Mouse (Mus musculus): ENCODE measurements around the gene Psmg3. TPM values are rescaled to one million over a fixed set of nuclear protein-coding genes. Genes with fewer than 3 reads are reported as not detected.

Psmg3 gene
- total RNA-seq, 1 experiment from 2014 or later: 7.6 TPM

GRCm38 (mm10) chr5:139798168-139798900 is 28.4 kb downstream of the Psmg3 start:
- ATAC-seq (replicated peaks; ENCODE audit: insufficient number of reproducible peaks, low FRiP score, low TSS enrichment, poor library complexity, severe bottlenecking): no peak

GRCm38 (mm10) chr5:139797473-139798167 is 29.1 kb downstream of the Psmg3 start:
- ATAC-seq (replicated peaks; ENCODE audit: insufficient number of reproducible peaks, low FRiP score, low TSS enrichment, poor library complexity, severe bottlenecking): no peak

- ATAC-seq (replicated peaks; ENCODE audit: insufficient number of reproducible peaks, low FRiP score, low TSS enrichment, poor library complexity, severe bottlenecking): no peak
Observed at GRCm38 (mm10) chr5:139796900-139797299, 29.8 kb downstream of the Psmg3 start.

DNA sequence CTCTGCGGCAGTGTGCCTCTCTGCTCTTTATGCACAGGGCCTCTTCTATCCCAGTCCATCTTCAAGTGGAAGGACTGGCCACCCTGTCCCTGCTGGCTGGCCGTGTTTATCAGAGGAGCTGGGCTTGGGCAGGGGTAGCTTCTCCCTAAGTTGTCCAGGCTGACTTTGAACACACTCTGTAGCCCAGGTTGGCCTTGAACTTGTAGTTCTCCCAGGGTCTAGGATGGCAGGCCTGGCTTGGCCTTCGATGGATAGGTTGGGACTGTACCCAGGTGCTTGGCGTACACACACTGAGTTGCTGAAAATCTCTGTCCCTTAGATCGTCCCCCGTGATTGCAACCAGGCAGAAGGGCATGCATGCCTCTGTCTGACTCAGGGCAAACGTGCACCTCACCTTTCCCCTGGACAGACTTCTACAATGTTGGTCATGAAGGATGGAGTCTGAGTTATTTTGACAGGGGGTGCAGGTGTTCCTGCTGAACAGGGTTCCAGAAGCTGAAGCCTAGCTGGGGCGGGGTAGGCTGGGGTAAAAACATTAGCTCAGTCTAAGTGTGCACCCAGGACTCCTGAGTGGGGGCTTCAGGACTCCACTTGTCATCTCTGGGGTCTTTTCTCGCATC is 30.6 kb downstream of the Psmg3 start:
- ATAC-seq (replicated peaks; ENCODE audit: insufficient number of reproducible peaks, low FRiP score, low TSS enrichment, poor library complexity, severe bottlenecking): no peak

- 0 out of 2 replicates have a peak, but pooled peaks have one; percentile 0 for ATAC-seq (replicated peaks; ENCODE audit: insufficient number of reproducible peaks, low FRiP score, low TSS enrichment, poor library complexity, severe bottlenecking)
Observed at GRCm38 (mm10) chr5:139794938-139795337, 31.7 kb downstream of the Psmg3 start.

DNA sequence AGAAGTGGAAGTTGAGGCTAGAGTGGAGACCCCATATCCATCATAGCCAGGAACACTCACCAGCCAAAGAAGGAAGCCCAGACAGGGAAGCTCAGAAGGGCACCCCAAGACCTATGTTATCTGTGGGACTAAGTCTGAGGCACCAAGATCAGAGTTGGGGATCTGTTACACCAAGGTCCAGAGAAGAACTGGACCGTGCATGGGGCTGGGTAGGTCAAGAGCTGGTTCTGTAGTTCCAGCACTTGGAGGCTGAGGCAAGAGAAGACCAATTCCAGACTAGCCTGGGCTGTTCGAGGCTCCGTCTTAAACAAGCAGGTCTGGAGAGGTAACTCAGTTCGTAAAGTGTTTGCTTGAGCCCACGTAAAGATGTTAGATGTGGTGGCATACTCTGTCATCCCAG is 32.5 kb downstream of the Psmg3 start:
- no peak for ATAC-seq (replicated peaks; ENCODE audit: insufficient number of reproducible peaks, low FRiP score, low TSS enrichment, poor library complexity, severe bottlenecking)

GRCm38 (mm10) chr5:139793338-139794089 is 33.2 kb downstream of the Psmg3 start:
- 0 out of 2 replicates have a peak, but pooled peaks have one; percentile 10 for ATAC-seq (replicated peaks; ENCODE audit: insufficient number of reproducible peaks, low FRiP score, low TSS enrichment, poor library complexity, severe bottlenecking)

- no peak for ATAC-seq (replicated peaks; ENCODE audit: insufficient number of reproducible peaks, low FRiP score, low TSS enrichment, poor library complexity, severe bottlenecking)
Observed at GRCm38 (mm10) chr5:139792966-139793337, 33.7 kb downstream of the Psmg3 start.

- no peak for ATAC-seq (replicated peaks; ENCODE audit: insufficient number of reproducible peaks, low FRiP score, low TSS enrichment, poor library complexity, severe bottlenecking)
Observed at GRCm38 (mm10) chr5:139792159-139792775, 34.4 kb downstream of the Psmg3 start.

DNA sequence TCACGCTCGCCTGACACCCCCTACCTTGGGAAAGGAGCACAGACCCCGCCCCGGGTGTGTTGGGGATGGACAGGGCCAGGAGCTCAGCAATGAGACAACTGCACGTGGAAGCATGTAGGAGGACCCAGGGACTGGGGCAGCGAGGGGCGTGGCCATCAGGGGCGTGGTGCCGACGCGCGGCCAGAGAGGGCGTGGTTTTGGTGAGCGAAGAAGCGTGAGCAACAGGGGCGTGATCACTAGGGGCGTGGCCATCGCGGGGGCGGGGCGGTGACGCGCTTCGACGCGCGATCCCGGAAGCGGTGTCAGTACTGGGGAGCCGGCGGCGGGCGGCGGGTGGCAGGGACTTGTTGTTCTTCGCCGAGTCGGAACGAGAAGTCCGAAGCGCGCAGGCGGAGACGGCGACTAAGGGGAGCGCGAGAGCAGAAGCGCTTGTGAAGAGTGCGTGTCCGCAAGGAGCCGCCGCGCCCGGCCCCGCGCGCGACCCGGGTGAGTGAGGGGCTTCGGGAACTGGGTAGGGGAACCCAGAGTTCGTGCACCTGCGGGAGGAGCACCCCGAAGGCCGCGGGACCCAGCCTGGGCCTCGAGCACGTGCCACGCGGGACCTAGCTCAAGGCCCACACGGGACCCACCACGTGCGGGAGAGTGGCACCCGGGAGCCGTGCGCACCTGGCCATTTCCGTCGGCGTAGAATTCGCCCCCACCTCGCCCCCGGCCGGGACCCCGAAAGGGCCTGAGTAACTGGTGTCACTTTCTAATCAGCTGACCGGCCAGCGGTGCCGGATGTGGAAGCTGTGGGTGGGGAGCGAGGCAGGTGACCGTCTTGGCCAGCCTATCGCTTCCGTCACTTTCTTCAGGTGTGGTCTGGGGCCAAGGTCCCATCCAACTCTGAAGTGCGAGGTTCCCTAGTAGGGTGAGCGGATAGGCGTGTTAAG is 35.2 kb downstream of the Psmg3 start, which contains the start of gene Mafk:
Gene Mafk, plus strand, starts transcription at position 287 of the 932 bp plus-strand sequence.
- peak; percentile 81 for ATAC-seq (replicated peaks; ENCODE audit: insufficient number of reproducible peaks, low FRiP score, low TSS enrichment, poor library complexity, severe bottlenecking)

DNA sequence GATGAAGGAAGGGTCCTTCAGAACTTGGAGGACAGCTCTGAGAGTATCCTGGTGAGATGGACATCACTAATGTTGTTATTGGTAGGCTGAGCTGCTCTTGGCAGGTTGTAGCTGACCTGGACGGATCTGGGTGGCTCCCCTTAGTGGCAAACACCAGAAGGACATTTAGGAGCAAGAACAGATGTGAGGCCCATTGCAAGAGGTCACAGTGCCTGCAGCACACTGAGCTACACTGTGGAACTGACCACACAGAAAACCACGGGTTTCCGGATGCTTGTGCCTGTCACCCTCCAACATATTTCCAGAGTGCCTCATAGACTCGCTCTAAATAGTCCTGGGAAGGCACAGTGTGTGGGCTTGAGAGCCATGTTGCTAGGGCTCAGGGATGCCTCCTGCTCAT is 37.2 kb downstream of the Psmg3 start:
- no peak for ATAC-seq (replicated peaks; ENCODE audit: insufficient number of reproducible peaks, low FRiP score, low TSS enrichment, poor library complexity, severe bottlenecking)

- ATAC-seq (replicated peaks; ENCODE audit: insufficient number of reproducible peaks, low FRiP score, low TSS enrichment, poor library complexity, severe bottlenecking): no peak
Observed at GRCm38 (mm10) chr5:139781406-139781805, 45.3 kb downstream of the Psmg3 start.

- no peak for ATAC-seq (replicated peaks; ENCODE audit: insufficient number of reproducible peaks, low FRiP score, low TSS enrichment, poor library complexity, severe bottlenecking)
Observed at GRCm38 (mm10) chr5:139776966-139777365, 49.7 kb downstream of the Psmg3 start.

GRCm38 (mm10) chr5:139775216-139775926 is 51.3 kb downstream of the Psmg3 start, which contains the start of gene Ints1:
Gene Ints1 (minus strand): TSS chr5:139775674.
- peak; percentile 98 for ATAC-seq (replicated peaks; ENCODE audit: insufficient number of reproducible peaks, low FRiP score, low TSS enrichment, poor library complexity, severe bottlenecking)

Data from monocyte, adult 5-6 weeks (primary cell).